Mouse (Mus musculus): ENCODE measurements at regions not wholly inside any gene's neighbourhood (a gene's known extent, or its start where the extent isn't known, plus 50 kb on each side); places are given as distances from the start of the nearest gene placed in this dataset.

DNA sequence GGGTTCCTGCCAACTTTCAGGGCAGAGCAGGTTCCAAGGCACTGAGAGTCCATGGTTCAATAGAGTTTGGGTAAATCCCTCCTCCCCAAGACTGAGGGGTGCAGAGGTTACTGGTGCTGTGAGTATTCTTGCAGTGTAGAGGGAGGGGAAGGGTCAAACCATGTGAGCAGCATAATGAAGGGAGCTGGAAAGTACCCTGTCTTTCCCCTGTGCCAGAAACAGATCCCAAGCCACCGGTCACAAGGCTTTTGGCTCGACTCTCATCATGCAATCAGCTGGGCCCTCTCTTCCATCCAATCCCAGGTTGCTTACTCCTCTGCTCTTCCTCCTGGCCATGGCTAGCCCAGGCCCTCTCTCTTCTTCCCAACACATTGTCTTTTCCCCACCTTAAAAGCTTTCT is 182.8 kb upstream of the Rybp start:
- Histone ChIP-seq H3K4me2 (replicated peaks; ENCODE audit: low read depth, low read length) (no peak overlapping the region), H3K9me3 (ENCODE audit: control insufficient read depth, low read length) (no peaks in the 10 kb centered on the region; the same call in 1 of the 2 replicates), H3K4me3 (ENCODE audit: low read depth, low read length) (no peak overlapping the region), H3K27me3 (ENCODE audit: control insufficient read depth, insufficient read depth, low read length) (no peaks in the 10 kb centered on the region), H3K27ac (ENCODE audit: low read depth, low read length) (no peak overlapping the region), H3K9ac (ENCODE audit: low read depth, low read length) (no peak overlapping the region), H3K4me1 (replicated peaks; ENCODE audit: control insufficient read depth, insufficient read depth, low read length) (no peaks in the 10 kb centered on the region), H3K36me3 (ENCODE audit: control insufficient read depth, insufficient read depth, low read length) (no peaks in the 10 kb centered on the region)
- DNase-seq (ENCODE audit: low spot score) = no peak
- WGBS = 90% methylated on average over 2 of the region's 2 CpGs
- ATAC-seq (ENCODE audit: low FRiP score) = no peak

DNA sequence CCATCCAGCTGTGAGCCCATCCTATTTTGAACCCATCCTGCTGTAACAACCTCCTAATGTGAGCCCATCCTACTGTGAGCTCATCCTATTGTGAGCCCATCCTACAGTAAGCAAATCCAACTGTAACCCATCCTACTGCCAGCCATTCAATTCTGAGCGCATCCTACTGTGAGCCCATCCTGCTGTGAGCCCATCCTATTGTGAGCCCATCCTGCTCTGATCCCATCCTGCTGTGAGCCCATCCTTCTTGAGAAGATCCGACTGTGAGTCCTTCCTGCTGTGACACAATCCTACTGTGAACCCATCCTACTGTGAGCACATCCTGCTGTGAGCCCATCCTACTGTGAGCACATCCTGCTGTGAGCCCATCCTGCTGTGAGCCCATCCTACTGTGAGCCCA is 175.5 kb upstream of the Rybp start:
- Histone ChIP-seq H3K4me2 (replicated peaks; ENCODE audit: low read depth, low read length) (no peak overlapping the region), H3K4me1 (replicated peaks; ENCODE audit: control insufficient read depth, insufficient read depth, low read length) (no peaks in the 10 kb centered on the region), H3K4me3 (ENCODE audit: low read depth, low read length) (no peak overlapping the region), H3K36me3 (ENCODE audit: control insufficient read depth, insufficient read depth, low read length) (no peaks in the 10 kb centered on the region), H3K27me3 (ENCODE audit: control insufficient read depth, insufficient read depth, low read length) (0 out of 2 replicates have a peak, but pooled peaks cover 2% of the 10 kb centered on the region), H3K9ac (ENCODE audit: low read depth, low read length) (no peak overlapping the region), H3K9me3 (ENCODE audit: control insufficient read depth, low read length) (no peaks in the 10 kb centered on the region), H3K27ac (ENCODE audit: low read depth, low read length) (no peak overlapping the region)
- no peak for ATAC-seq (ENCODE audit: low FRiP score)
- WGBS = 81% methylated on average over 2 of the region's 2 CpGs
- DNase-seq (ENCODE audit: low spot score) = no peak

DNA sequence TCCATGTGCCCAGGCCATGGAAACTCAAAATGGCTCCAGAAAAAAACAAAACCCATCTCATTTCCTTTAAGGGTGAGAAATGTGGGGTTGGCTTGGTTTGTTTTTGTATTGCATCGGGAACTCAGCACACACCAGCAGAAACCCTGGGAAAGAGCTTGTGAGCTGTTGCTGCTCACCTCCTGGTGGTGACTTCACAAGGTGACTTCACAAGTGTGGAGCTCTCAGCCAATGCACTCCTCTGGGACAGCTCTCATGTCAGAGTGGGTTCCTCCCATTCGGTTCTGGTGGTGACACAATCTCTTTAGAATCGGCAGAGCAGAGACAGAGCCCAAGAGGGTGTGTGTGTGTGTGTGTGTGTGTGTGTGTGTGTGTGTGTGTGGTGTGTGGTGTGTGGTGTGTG is 166.1 kb upstream of the Rybp start:
- H3K27me3 ChIP-seq (ENCODE audit: control insufficient read depth, insufficient read depth, low read length) = no peaks in the 10 kb centered on the region
- H3K4me1 ChIP-seq (replicated peaks; ENCODE audit: control insufficient read depth, insufficient read depth, low read length) = 0 out of 2 replicates have a peak, but pooled peaks cover 3% of the 10 kb centered on the region
- no peak overlapping the region for H3K4me2 ChIP-seq (replicated peaks; ENCODE audit: low read depth, low read length)
- H3K9ac ChIP-seq (ENCODE audit: low read depth, low read length) = no peak overlapping the region
- H3K27ac ChIP-seq (ENCODE audit: low read depth, low read length) = no peak overlapping the region
- no peak for ATAC-seq (ENCODE audit: low FRiP score)
- no peaks in the 10 kb centered on the region for H3K9me3 ChIP-seq (ENCODE audit: control insufficient read depth, low read length)
- no peaks in the 10 kb centered on the region for H3K36me3 ChIP-seq (ENCODE audit: control insufficient read depth, insufficient read depth, low read length)
- no peak for DNase-seq (ENCODE audit: low spot score)
- H3K4me3 ChIP-seq (ENCODE audit: low read depth, low read length) = no peak overlapping the region
- WGBS = 82% methylated on average over 3 of the region's 3 CpGs

DNA sequence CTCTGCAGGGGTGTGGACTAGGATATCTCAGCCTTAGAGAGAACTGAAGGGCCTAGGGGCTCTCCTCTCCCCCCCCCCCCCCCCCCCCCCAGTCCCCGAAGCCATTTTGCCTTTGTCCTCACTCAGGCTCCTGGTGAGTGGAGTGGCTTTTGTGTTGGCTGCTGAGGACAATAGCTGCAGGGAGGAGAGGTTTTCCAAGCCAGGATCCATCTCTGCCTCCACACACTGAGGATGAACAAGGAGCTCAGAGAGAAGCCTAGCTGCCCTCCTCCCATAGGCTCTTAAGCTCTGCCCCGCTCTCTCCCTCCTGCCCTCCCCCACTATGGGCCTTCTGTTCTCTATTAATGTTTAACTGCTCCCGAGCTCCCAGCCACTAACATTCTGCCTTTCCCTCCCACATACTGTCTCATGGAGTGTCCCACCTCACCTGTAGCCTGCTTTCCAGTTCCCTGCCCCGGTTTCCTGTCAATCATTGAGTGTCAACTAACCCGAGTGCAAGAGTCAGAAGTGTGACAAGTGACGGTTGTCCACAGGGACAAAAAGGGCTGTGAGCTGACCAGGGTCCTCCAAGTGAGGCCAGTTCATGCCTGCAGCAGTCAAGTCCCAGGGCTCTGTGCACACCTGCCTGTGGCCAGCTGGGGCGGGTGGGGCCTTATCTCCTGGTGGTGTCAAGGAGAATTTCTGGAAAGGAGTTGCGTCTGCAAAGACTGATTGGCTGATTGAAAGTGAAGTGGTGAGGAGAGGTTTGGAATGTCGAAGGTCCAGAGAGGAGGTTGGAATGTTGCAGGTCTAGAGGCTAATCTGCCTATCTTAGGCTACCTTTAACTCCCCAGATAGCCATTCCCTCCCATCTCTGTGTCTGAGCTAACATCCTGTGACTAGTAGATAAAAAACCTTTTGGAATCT is 165.1 kb upstream of the Rybp start:
- H3K9ac ChIP-seq (ENCODE audit: low read depth, low read length) = no peak overlapping the region
- ATAC-seq (ENCODE audit: low FRiP score) = no peak
- 0 out of 2 replicates have a peak, but pooled peaks cover 3% of the 10 kb centered on the region for H3K4me1 ChIP-seq (replicated peaks; ENCODE audit: control insufficient read depth, insufficient read depth, low read length)
- H3K36me3 ChIP-seq (ENCODE audit: control insufficient read depth, insufficient read depth, low read length) = no peaks in the 10 kb centered on the region
- no peak overlapping the region for H3K4me2 ChIP-seq (replicated peaks; ENCODE audit: low read depth, low read length)
- H3K27me3 ChIP-seq (ENCODE audit: control insufficient read depth, insufficient read depth, low read length) = peaks cover 2% of the 10 kb centered on the region; the same call in 1 of the 2 replicates
- H3K9me3 ChIP-seq (ENCODE audit: control insufficient read depth, low read length) = no peaks in the 10 kb centered on the region
- no peak overlapping the region for H3K4me3 ChIP-seq (ENCODE audit: low read depth, low read length)
- 49% methylated on average over 8 of the region's 9 CpGs for WGBS
- DNase-seq (ENCODE audit: low spot score) = no peak
- no peak overlapping the region for H3K27ac ChIP-seq (ENCODE audit: low read depth, low read length)

DNA sequence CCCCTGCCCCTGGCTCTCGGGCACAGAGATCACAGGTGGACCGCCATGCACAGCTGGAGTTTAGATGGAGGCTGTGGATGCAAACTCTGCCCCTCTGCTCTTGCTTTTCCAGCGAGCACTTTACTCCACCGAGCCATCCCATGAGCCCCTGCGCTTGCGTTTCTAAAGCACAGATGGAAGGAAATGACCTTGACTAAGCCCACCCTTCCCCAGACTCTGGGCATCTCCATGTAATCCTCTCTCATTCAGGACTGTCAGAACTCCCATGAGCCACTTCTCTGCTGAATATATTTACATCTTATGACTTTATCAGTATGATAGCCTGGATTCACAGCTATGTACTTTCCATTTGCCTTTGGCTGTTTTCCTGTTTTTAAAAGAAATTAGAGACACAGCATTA is 162.8 kb upstream of the Rybp start:
- H3K27me3 ChIP-seq (ENCODE audit: control insufficient read depth, insufficient read depth, low read length) = peaks cover 2% of the 10 kb centered on the region; the same call in 1 of the 2 replicates
- H3K4me1 ChIP-seq (replicated peaks; ENCODE audit: control insufficient read depth, insufficient read depth, low read length) = 0 out of 2 replicates have a peak, but pooled peaks cover 3% of the 10 kb centered on the region
- no peak overlapping the region for H3K4me3 ChIP-seq (ENCODE audit: low read depth, low read length)
- H3K36me3 ChIP-seq (ENCODE audit: control insufficient read depth, insufficient read depth, low read length) = no peaks in the 10 kb centered on the region
- H3K27ac ChIP-seq (ENCODE audit: low read depth, low read length) = no peak overlapping the region
- ATAC-seq (ENCODE audit: low FRiP score) = no peak
- no peak overlapping the region for H3K9ac ChIP-seq (ENCODE audit: low read depth, low read length)
- no peaks in the 10 kb centered on the region for H3K9me3 ChIP-seq (ENCODE audit: control insufficient read depth, low read length)
- H3K4me2 ChIP-seq (replicated peaks; ENCODE audit: low read depth, low read length) = no peak overlapping the region
- WGBS = 93% methylated on average over 6 of the region's 6 CpGs
- no peak for DNase-seq (ENCODE audit: low spot score)

DNA sequence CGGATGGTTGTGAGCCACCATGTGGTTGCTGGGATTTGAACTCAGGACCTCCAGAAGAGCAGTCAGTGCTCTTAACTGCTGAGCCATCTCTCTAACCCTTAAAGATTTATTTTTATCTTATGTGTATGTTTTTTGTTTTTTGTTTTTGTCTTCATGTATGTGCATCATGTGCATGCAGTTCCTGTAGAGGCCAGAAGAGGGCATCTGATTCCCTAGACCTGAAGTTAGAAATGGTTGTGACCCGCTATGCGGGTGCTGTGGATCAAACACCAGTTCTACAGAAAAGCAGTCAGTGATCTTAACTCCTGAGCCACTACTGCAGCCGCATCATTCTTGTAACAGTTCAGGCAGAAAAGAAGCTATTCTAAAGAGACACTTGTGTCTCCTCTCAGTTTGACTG is 161.8 kb upstream of the Rybp start:
- Histone ChIP-seq H3K4me1 (replicated peaks; ENCODE audit: control insufficient read depth, insufficient read depth, low read length) (0 out of 2 replicates have a peak, but pooled peaks cover 3% of the 10 kb centered on the region), H3K27ac (ENCODE audit: low read depth, low read length) (no peak overlapping the region), H3K4me3 (ENCODE audit: low read depth, low read length) (no peak overlapping the region), H3K27me3 (ENCODE audit: control insufficient read depth, insufficient read depth, low read length) (peaks cover 2% of the 10 kb centered on the region; the same call in 1 of the 2 replicates), H3K4me2 (replicated peaks; ENCODE audit: low read depth, low read length) (no peak overlapping the region), H3K9me3 (ENCODE audit: control insufficient read depth, low read length) (no peaks in the 10 kb centered on the region), H3K9ac (ENCODE audit: low read depth, low read length) (no peak overlapping the region), H3K36me3 (ENCODE audit: control insufficient read depth, insufficient read depth, low read length) (no peaks in the 10 kb centered on the region)
- DNase-seq (ENCODE audit: low spot score) (no peak), ATAC-seq (ENCODE audit: low FRiP score) (no peak)
- WGBS = 95% methylated on average over 4 of the region's 4 CpGs

DNA sequence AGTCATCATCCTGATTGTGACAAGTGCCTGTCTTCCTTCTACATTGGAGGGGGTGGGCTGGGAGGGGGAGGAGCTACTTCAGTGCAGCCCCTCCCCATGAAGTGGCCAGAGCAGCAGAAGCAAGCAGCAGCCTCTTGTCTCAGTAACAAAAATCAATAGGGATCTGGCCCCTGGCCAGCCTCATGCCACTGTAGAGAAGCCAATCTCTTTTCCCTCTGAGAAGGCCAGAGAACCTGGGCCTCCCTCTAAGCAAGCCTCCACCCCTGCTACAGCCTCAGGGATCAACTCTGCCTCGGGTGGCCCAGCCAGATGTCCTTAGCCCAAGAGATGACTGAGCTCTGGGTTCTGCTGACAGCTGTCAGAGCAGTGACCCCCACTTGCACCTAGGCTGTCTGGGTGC is 159.9 kb upstream of the Rybp start:
- H3K27me3 ChIP-seq (ENCODE audit: control insufficient read depth, insufficient read depth, low read length) = peaks cover 2% of the 10 kb centered on the region; the same call in 1 of the 2 replicates
- no peak overlapping the region for H3K9ac ChIP-seq (ENCODE audit: low read depth, low read length)
- 0 out of 2 replicates have a peak, but pooled peaks cover 3% of the 10 kb centered on the region for H3K4me1 ChIP-seq (replicated peaks; ENCODE audit: control insufficient read depth, insufficient read depth, low read length)
- no peak overlapping the region for H3K4me2 ChIP-seq (replicated peaks; ENCODE audit: low read depth, low read length)
- DNase-seq (ENCODE audit: low spot score) (no peak), ATAC-seq (ENCODE audit: low FRiP score) (peak; percentile 17; the same call in 1 of the 2 replicates)
- no peak overlapping the region for H3K4me3 ChIP-seq (ENCODE audit: low read depth, low read length)
- H3K9me3 ChIP-seq (ENCODE audit: control insufficient read depth, low read length) = no peaks in the 10 kb centered on the region
- no peaks in the 10 kb centered on the region for H3K36me3 ChIP-seq (ENCODE audit: control insufficient read depth, insufficient read depth, low read length)
- H3K27ac ChIP-seq (ENCODE audit: low read depth, low read length) = no peak overlapping the region
- WGBS = 24% methylated on average over 1 of the region's 1 CpGs

DNA sequence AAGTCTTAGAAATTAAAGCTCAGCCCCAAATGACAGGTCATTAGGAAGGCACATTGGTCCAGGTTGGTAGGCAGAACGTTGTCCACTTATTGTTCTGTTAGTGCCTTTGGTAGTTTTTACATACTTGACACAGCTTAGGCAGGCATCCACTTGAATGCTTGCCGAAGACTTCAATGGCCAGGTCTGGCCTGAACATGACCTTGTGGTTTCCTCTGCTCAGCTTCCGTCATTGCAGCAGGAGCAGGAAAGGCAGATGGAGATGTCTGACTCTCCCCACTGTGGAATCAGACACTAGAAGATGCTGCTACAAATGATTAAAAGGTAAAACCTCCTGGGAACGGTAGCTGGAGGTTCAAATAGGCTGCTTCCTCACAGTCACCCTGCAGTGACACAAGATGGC is 159.5 kb upstream of the Rybp start:
- Histone ChIP-seq H3K9me3 (ENCODE audit: control insufficient read depth, low read length) (no peaks in the 10 kb centered on the region), H3K36me3 (ENCODE audit: control insufficient read depth, insufficient read depth, low read length) (no peaks in the 10 kb centered on the region), H3K4me1 (replicated peaks; ENCODE audit: control insufficient read depth, insufficient read depth, low read length) (no peaks in the 10 kb centered on the region), H3K9ac (ENCODE audit: low read depth, low read length) (no peak overlapping the region), H3K4me2 (replicated peaks; ENCODE audit: low read depth, low read length) (no peak overlapping the region), H3K27me3 (ENCODE audit: control insufficient read depth, insufficient read depth, low read length) (peaks cover 2% of the 10 kb centered on the region; the same call in 1 of the 2 replicates), H3K4me3 (ENCODE audit: low read depth, low read length) (no peak overlapping the region), H3K27ac (ENCODE audit: low read depth, low read length) (no peak overlapping the region)
- DNase-seq (ENCODE audit: low spot score) = no peak
- WGBS = 72% methylated on average over 4 of the region's 4 CpGs
- no peak for ATAC-seq (ENCODE audit: low FRiP score)

Data from hindbrain, embryonic 11.5 days (tissue).